Mouse (Mus musculus) myocyte (in vitro differentiated cells): ENCODE measurements around the gene Phf12. TPM values are rescaled to one million over a fixed set of nuclear protein-coding genes. Genes with fewer than 3 reads are reported as not detected.

Source experiments
- H3K27me3 ChIP-seq: one replicate; pipeline ENCODE4 v1.6.1; 2011; ENCODE audit not compliant: control insufficient read depth, insufficient read depth, insufficient read length
- H3K36me3 ChIP-seq: one replicate; pipeline ENCODE4 v1.6.1; 2011; ENCODE audit not compliant: control insufficient read depth, insufficient read depth
- H3K4me2 ChIP-seq: one replicate; pipeline ENCODE4 v1.6.1; 2011; ENCODE audit warnings: low read depth, control low read depth
- H3K4me3 ChIP-seq: one replicate; pipeline ENCODE4 v1.5.1; 2011; ENCODE audit warnings: mild to moderate bottlenecking, control low read depth, moderate library complexity
- H3K79me2 ChIP-seq: one replicate; pipeline ENCODE4 v1.6.1; 2011; ENCODE audit not compliant: control insufficient read depth, insufficient read depth
- H3ac ChIP-seq: one replicate; pipeline ENCODE4 v1.6.1; 2011; ENCODE audit not compliant: control insufficient read depth, insufficient read length
- CEBPB ChIP-seq: IDR thresholded peaks from 2 replicates; pipeline ENCODE4 v1.6.1; 2011; ENCODE audit warnings: mild to moderate bottlenecking, moderate library complexity; ENCODE audit not compliant: poor library complexity, insufficient read depth, severe bottlenecking
- E2F4 ChIP-seq: IDR thresholded peaks from one replicate; pipeline ENCODE4 v1.6.1; 2011; ENCODE audit warnings: mild to moderate bottlenecking, control low read depth, moderate library complexity; ENCODE audit not compliant: insufficient read depth
- MAX ChIP-seq: IDR thresholded peaks from one replicate; pipeline ENCODE4 v1.6.1; 2011; ENCODE audit warnings: low read depth, mild to moderate bottlenecking, control low read depth
- MYOD1 ChIP-seq, 3 experiments: IDR thresholded peaks; one replicate each; pipeline ENCODE4 v1.6.1; 2011; ENCODE audit warnings: control low read depth in 2 of 3, low read depth in 2 of 3, mild to moderate bottlenecking in 2 of 3, moderate library complexity in 1 of 3; ENCODE audit not compliant: insufficient read length in 2 of 3, control insufficient read depth in 1 of 3
- MYOG ChIP-seq, 3 experiments: IDR thresholded peaks; one replicate each; pipeline ENCODE4 v1.6.1; 2011; ENCODE audit warnings: control low read depth in 2 of 3, low read depth in 2 of 3, mild to moderate bottlenecking in 2 of 3; ENCODE audit not compliant: insufficient read length in 2 of 3, control insufficient read depth in 1 of 3, insufficient read depth in 1 of 3
- POLR2A ChIP-seq: IDR thresholded peaks from one replicate; pipeline ENCODE4 v1.6.1; 2011; ENCODE audit warnings: low read depth, mild to moderate bottlenecking, control low read depth, moderate library complexity; ENCODE audit not compliant: insufficient read length
- POLR2AphosphoS2 ChIP-seq: IDR thresholded peaks from one replicate; pipeline ENCODE4 v1.6.1; 2011; ENCODE audit warnings: low read depth, control low read depth; ENCODE audit not compliant: insufficient read length
- REST ChIP-seq: IDR thresholded peaks from one replicate; pipeline ENCODE4 v1.6.1; 2011; ENCODE audit warnings: mild to moderate bottlenecking, control low read depth, moderate library complexity; ENCODE audit not compliant: insufficient read depth, insufficient read length
- SRF ChIP-seq: IDR thresholded peaks from one replicate; pipeline ENCODE4 v1.6.1; 2011; ENCODE audit warnings: low read depth; ENCODE audit not compliant: control insufficient read depth, insufficient read length
- TCF12 ChIP-seq: IDR thresholded peaks from one replicate; pipeline ENCODE4 v1.6.1; 2011; ENCODE audit warnings: mild to moderate bottlenecking, control low read depth; ENCODE audit not compliant: poor library complexity, insufficient read depth, severe bottlenecking
- TCF3 ChIP-seq: IDR thresholded peaks from one replicate; pipeline ENCODE4 v1.6.1; 2011; ENCODE audit warnings: low read depth, control low read depth; ENCODE audit not compliant: insufficient read length
- USF1 ChIP-seq: IDR thresholded peaks from one replicate; pipeline ENCODE4 v1.6.1; 2011; ENCODE audit warnings: low read depth, mild to moderate bottlenecking, control low read depth, moderate library complexity
- polyA plus RNA-seq: library from polyadenylated mRNA; unstranded; fragments of >200 nt; fragmentation: generic; extraction: Trizol; gene quantifications from one replicate; pipeline ENCODE4 v1.2.1, GENCODE M21; 2012; ENCODE audit warnings: missing spikeins

Phf12 gene
- polyA plus RNA-seq, 1 experiment, result 22.2 TPM

- Histone ChIP-seq H3K4me2 (no peak overlapping the region), H3K36me3 (no peaks in the 10 kb centered on the region), H3K4me3 (no peak overlapping the region), H3K79me2 (no peaks in the 10 kb centered on the region), H3ac (no peak overlapping the region), H3K27me3 (peaks cover 37% of the 10 kb centered on the region)
- TF ChIP-seq MYOD1 (IDR thresholded peaks at IDR 0.05; ENCODE audit: control insufficient read depth in 1 of 3, insufficient read length in 2 of 3, low read depth in 2 of 3) (no peak), POLR2AphosphoS2 (no peak), SRF (no peak), TCF3 (no peak), MAX (no peak), USF1 (no peak), E2F4 (no peak), MYOG (IDR thresholded peaks at IDR 0.05; ENCODE audit: control insufficient read depth in 1 of 3, insufficient read depth in 1 of 3, insufficient read length in 2 of 3, low read depth in 2 of 3) (no peak), REST (no peak), POLR2A (no peak)
Measured at GRCm38 (mm10) chr11:77964415-77965095, 18.0 kb upstream of the Phf12 start.

GRCm38 (mm10) chr11:77965101-77966036 is 17.2 kb upstream of the Phf12 start:
- H3K27me3 ChIP-seq, result peaks cover 33% of the 10 kb centered on the region
- no peak overlapping the region for H3K4me3 ChIP-seq
- TF ChIP-seq TCF3, result no peak
- TF ChIP-seq REST, result peak; percentile 29
- no peak for TF ChIP-seq POLR2AphosphoS2
- TF ChIP-seq SRF, result no peak
- no peak for TF ChIP-seq POLR2A
- no peak for TF ChIP-seq TCF12
- no peak for TF ChIP-seq USF1
- no peak for TF ChIP-seq E2F4
- peak in 1 of 3 experiments; percentile 59 for TF ChIP-seq MYOD1 (IDR thresholded peaks at IDR 0.05; ENCODE audit: control insufficient read depth in 1 of 3, insufficient read length in 2 of 3, low read depth in 2 of 3)
- TF ChIP-seq MYOG (IDR thresholded peaks at IDR 0.05; ENCODE audit: control insufficient read depth in 1 of 3, insufficient read depth in 1 of 3, insufficient read length in 2 of 3, low read depth in 2 of 3), result peak in 1 of 3 experiments; percentile 37
- TF ChIP-seq CEBPB, result no peak
- no peak for TF ChIP-seq MAX
- H3ac ChIP-seq, result no peak overlapping the region
- no peak overlapping the region for H3K4me2 ChIP-seq
- no peaks in the 10 kb centered on the region for H3K36me3 ChIP-seq
- H3K79me2 ChIP-seq, result no peaks in the 10 kb centered on the region

GRCm38 (mm10) chr11:77966037-77966391 is 16.5 kb upstream of the Phf12 start:
- Histone ChIP-seq H3K4me2 (no peak overlapping the region), H3K4me3 (no peak overlapping the region), H3K36me3 (no peaks in the 10 kb centered on the region), H3K27me3 (peaks cover 36% of the 10 kb centered on the region), H3ac (no peak overlapping the region), H3K79me2 (no peaks in the 10 kb centered on the region)
- TF ChIP-seq CEBPB, result no peak
- TF ChIP-seq POLR2AphosphoS2, result no peak
- no peak for TF ChIP-seq E2F4
- TF ChIP-seq MAX, result no peak
- no peak for TF ChIP-seq TCF3
- TF ChIP-seq POLR2A, result no peak
- no peak for TF ChIP-seq SRF

- Histone ChIP-seq H3K4me2 (no peak overlapping the region), H3K79me2 (no peaks in the 10 kb centered on the region), H3ac (no peak overlapping the region), H3K27me3 (peaks cover 41% of the 10 kb centered on the region), H3K36me3 (no peaks in the 10 kb centered on the region), H3K4me3 (no peak overlapping the region)
- TF ChIP-seq USF1 (no peak), MAX (no peak), REST (no peak), CEBPB (no peak), POLR2A (no peak), TCF3 (no peak), TCF12 (no peak), SRF (no peak), MYOD1 (IDR thresholded peaks at IDR 0.05; ENCODE audit: control insufficient read depth in 1 of 3, insufficient read length in 2 of 3, low read depth in 2 of 3) (no peak), MYOG (IDR thresholded peaks at IDR 0.05; ENCODE audit: control insufficient read depth in 1 of 3, insufficient read depth in 1 of 3, insufficient read length in 2 of 3, low read depth in 2 of 3) (no peak), POLR2AphosphoS2 (no peak), E2F4 (no peak)
Measured at GRCm38 (mm10) chr11:77967114-77967513, 15.4 kb upstream of the Phf12 start.
